Mouse (Mus musculus): ENCODE results near the gene Cdkn1b. TPM values are rescaled to one million over a fixed set of nuclear protein-coding genes. Genes with fewer than 3 reads are reported as not detected.

Gene Cdkn1b
- total RNA-seq, 1 experiment from 2014 or later, result 98.0 TPM

DNA sequence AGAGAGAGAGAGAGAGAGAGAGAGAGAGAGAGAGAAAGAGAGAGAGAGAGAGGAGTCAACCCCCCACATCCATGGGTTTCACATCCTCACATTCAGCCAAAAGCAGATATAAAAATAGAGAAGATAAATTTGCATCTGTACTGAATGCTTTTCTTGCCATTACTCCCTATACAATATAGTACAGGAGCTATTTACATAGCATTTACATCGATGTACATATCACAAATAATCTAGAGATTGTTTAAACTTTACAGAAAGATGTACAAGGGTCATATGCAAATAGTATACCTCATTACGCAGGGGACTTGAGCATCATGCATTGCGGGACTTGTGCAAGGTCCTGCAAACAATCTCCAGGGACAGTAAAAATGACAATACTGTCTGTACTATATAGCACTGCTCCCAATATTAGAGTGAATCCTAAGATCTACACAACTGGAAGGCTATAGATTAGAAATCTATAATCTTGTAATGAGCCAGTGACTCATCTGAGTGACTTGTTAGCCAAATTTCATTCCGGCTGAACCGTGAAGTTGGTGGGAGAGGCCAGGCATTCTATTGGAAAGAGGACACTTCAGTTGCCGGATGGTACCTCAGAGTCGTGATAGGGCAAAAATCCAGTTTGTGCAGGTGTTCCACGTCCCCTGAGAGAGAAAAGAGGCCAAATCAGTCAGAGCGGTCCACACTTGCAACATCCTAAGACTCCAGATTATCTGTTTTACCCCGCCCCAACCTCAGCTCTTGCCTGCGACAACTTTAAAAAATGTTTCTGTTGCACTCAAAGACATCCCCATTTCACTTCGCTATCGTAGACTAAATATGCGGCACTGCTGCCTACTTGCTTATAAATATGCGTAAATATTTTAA is 23.4 kb upstream of the Cdkn1b start:
- no peak for ATAC-seq (replicated peaks in 1 of 2; ENCODE audit: insufficient read depth in 1 of 2, low FRiP score in 2 of 2, low TSS enrichment in 1 of 2, low read depth in 1 of 2, poor library complexity in 2 of 2, severe bottlenecking in 2 of 2)

DNA sequence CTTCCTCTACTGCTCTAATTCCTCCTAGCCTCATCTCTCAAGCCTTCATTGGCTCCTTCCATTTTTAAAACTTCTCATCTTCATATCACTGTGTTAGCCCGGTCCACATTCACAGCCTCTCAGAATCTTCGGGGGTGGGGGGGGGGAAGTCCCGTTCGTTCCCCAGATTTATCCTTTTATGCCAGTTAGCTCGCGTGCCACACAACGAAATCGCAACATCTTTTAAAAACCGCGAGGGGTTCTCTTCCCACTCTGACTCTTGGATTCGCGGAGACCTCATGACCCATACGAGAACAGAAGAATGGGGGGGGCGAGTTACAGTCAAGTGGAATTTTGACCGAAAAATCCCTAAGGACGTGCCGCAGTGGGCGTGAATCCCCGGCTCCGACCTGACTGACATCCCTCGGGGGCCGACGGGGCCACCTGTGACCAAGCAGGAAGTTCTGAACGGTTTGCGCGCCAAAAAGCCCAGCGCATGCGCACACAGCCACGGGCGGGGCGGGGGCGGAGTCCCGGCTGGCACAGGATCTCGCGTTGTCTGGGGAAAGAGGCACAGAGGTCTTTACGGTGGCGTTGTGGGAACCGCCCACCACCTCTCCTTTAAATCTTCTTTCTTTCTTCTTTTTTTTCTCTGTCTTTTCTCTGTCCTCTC is 22.6 kb upstream of the Cdkn1b start:
- peak; percentile 84 to 93 for ATAC-seq (replicated peaks in 1 of 2; ENCODE audit: insufficient read depth in 1 of 2, low FRiP score in 2 of 2, low TSS enrichment in 1 of 2, low read depth in 1 of 2, poor library complexity in 2 of 2, severe bottlenecking in 2 of 2)

DNA sequence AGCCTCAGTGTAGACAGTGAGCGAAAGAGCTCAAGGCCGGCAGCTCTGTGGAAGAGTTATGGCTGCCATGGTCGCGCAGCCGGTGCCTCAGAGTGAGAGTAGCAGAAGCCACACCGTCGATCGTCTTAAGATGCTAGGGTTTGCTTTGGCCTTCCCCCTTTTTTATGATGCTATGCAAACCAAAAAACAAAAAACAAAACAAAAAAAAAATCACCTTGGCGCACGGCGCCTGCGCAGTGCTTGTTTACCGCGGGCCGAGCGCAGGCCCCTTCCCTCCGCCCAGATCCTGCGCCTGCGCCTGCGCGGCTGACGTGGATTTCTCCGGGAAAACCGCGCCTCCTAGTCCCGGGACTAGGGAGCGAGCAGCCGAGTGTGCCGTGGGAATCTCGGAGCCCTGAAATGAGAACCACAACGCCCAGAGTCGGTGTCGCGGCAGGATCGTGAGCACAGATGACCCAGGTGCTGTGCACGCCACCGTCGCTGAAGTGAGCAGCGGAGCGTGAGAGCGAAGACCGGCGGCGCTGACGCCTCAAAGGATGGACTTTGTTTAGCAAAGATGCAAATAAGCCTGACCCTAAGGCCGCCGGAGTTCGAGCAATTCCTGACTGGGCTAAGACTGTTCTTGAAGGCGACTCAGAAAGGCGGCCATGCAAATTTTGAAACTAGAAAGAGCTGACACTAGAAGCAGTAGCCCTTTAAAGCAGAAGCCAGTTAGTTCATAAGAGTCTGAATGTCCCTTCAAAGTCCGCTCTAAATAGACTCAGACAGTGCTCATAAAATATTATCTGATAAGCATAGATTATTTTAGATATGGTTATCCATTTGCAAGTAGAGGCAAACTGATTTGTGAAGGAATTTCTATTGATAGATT is 21.9 kb upstream of the Cdkn1b start, which contains the start of gene Gpr19:
Gene Gpr19 (minus strand): TSS at position 484 of the 871 bp plus-strand sequence.
- peak; percentile 58 to 64 for ATAC-seq (replicated peaks in 1 of 2; ENCODE audit: insufficient read depth in 1 of 2, low FRiP score in 2 of 2, low TSS enrichment in 1 of 2, low read depth in 1 of 2, poor library complexity in 2 of 2, severe bottlenecking in 2 of 2)

DNA sequence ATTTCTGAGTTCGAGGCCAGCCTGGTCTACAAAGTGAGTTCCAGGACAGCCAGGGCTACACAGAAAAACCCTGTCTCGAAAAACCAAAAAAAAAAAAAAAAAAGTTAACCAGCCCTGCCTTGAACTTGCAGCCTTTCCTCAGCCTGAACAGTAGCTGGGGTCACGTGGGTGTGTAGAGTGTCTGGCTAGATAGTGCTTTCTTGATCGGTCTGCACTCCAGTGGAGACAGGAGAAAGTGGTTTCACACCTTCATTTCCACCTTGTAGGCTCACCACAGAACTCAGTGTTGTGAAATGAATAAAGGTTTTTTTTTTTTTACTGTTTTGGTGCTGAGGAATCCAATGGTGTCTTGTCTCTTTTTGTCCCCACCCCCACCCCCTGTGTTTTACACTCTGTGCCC is 16.8 kb upstream of the Cdkn1b start:
- no peak for ATAC-seq (replicated peaks in 1 of 2; ENCODE audit: insufficient read depth in 1 of 2, low FRiP score in 2 of 2, low TSS enrichment in 1 of 2, low read depth in 1 of 2, poor library complexity in 2 of 2, severe bottlenecking in 2 of 2)

DNA sequence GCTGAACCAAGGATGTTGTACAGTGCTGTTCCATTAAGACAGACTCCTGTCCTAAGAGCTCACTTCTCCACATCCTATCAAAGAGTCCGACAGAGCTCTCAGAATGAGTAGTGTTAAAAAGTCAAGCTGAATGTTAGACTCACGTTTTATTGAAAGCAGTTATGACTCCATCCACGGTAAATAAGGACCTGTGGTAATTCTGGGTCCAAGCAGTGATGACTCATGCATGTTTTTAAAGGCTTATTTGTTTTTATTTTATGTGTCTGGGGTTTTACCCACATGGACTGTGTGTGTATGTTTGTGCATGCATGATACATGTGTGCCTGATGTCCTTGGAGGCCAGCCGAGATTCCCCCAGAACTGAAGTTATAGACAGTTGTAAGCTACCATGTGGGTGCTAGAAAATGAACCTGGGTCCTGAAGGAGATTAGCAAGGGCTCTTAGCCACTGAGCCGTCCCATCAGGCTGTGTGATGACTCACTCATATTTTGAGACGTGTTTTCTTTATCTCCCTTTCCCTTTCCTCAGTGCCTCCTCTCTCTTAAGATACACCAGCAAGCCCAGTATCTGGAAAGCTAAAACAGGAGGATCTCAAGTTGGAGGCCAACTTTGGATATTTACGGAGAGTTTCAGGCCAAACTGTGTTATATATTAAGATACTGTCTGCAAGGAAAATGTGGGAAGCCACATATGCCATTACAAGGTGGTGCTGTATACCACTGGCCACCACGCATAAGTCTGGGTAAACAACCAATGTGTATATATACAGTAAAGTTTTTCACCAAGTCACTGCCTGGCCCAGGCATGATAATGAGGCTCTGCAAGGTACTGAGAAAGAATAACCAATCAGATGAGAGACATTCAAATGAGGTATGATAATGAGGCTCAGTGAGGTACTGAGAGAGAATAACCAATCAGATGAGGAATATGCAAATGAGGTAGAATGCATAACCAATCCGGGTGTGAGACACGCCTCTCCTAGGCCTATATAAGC is 16.0 kb upstream of the Cdkn1b start:
- no peak for ATAC-seq (replicated peaks in 1 of 2; ENCODE audit: insufficient read depth in 1 of 2, low FRiP score in 2 of 2, low TSS enrichment in 1 of 2, low read depth in 1 of 2, poor library complexity in 2 of 2, severe bottlenecking in 2 of 2)

DNA sequence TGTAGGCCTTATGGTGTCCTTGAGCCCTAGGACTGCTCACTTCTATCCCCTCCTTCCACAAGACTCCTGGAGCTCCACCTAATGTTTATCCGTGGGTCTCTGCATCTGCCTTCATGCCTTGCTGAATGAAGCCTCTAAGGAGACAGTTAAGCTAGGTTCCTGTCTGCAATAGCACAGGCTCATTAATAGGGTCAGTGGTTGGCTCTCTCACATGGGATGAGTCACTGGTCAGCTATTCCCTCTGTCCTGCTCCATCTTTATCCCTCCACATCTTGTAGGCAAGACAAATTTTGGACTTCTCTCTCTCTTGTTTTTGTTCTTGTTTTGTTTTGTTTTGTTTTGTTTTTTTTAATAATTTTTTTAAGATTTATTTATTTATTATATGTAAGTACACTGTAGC is 14.4 kb upstream of the Cdkn1b start:
- ATAC-seq (replicated peaks in 1 of 2; ENCODE audit: insufficient read depth in 1 of 2, low FRiP score in 2 of 2, low TSS enrichment in 1 of 2, low read depth in 1 of 2, poor library complexity in 2 of 2, severe bottlenecking in 2 of 2), result no peak

DNA sequence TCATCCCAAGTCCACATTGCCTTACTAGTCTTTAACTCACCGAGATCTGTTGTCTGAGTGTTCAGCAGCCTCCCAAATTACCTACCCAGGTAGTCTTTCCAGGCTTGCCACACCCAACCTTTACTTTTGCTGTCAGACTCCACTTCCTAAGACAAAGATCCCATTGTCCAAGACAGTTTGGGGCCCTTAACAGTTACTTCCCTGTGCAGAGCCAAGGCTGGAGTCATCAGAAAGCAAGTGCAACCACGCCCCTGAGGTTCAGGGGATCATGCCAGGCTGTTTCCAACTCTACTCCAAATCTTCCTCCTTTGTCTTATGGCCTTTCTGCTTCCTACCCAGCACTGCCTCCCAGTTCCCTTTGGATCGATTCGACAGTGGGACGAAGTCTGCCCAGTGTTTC is 5.7 kb upstream of the Cdkn1b start:
- no peak for ATAC-seq (replicated peaks in 1 of 2; ENCODE audit: insufficient read depth in 1 of 2, low FRiP score in 2 of 2, low TSS enrichment in 1 of 2, low read depth in 1 of 2, poor library complexity in 2 of 2, severe bottlenecking in 2 of 2)

DNA sequence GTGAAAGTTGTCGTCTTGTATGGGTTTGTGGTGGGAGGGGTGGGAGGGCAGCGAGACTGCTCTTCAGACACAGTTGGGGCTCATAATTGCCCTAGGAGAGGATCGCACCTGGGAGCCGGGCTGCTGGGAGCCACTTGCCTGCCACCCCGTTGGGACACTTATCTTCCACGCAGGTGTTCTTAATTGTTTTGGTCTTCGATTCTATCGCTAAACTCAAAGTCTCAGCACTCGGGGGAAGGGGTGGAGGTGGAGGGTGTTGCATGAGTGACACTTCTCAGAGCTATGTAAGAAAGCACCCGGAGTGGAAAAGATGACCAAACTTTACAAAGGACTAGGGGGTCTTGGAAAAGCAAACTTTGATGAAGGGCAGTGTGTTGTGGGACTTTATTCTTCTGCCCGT is 3.6 kb upstream of the Cdkn1b start:
- ATAC-seq (replicated peaks in 1 of 2; ENCODE audit: insufficient read depth in 1 of 2, low FRiP score in 2 of 2, low TSS enrichment in 1 of 2, low read depth in 1 of 2, poor library complexity in 2 of 2, severe bottlenecking in 2 of 2), result no peak

DNA sequence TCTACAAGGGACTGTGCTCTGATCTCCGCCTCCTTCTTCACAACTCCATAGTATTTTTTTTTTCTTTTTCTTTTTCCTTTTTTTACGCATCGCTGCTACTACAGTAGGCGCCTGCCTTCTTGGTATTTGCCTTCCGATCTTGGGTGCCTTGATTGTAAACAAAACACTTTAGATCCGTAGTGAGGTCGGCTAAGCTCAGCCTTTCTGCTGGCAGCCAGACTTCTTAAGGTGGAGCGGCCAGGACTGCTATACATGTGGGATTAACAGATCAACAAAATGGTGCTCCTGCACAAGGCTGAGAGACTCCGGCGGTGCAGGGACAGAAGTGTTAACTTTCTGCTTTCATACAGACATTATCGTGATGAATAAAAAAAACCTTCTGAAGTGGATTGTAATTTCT is 3.1 kb upstream of the Cdkn1b start:
- 0 out of 4 replicates have a peak, but pooled peaks of 1 of the 2 experiments have one; percentile 23 for ATAC-seq (replicated peaks in 1 of 2; ENCODE audit: insufficient read depth in 1 of 2, low FRiP score in 2 of 2, low TSS enrichment in 1 of 2, low read depth in 1 of 2, poor library complexity in 2 of 2, severe bottlenecking in 2 of 2)

DNA sequence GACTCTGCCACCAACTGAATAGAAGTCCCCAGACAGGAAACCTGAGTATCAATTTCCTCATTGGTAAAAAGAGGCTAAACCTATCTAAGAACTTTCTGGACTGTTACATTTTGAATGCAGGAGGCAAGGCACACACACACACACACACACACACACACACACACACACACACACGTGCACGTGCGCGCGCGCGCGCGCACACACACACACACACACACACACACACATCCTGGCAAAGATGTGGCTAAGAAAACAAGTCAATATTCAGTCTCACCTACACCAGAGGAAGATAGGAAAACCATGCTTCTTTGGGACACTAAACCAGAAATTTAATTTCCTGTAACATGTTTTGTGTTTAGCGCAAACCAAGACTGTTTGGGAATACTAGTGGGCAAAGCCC is 1.4 kb upstream of the Cdkn1b start:
- ATAC-seq (replicated peaks in 1 of 2; ENCODE audit: insufficient read depth in 1 of 2, low FRiP score in 2 of 2, low TSS enrichment in 1 of 2, low read depth in 1 of 2, poor library complexity in 2 of 2, severe bottlenecking in 2 of 2), result no peak

DNA sequence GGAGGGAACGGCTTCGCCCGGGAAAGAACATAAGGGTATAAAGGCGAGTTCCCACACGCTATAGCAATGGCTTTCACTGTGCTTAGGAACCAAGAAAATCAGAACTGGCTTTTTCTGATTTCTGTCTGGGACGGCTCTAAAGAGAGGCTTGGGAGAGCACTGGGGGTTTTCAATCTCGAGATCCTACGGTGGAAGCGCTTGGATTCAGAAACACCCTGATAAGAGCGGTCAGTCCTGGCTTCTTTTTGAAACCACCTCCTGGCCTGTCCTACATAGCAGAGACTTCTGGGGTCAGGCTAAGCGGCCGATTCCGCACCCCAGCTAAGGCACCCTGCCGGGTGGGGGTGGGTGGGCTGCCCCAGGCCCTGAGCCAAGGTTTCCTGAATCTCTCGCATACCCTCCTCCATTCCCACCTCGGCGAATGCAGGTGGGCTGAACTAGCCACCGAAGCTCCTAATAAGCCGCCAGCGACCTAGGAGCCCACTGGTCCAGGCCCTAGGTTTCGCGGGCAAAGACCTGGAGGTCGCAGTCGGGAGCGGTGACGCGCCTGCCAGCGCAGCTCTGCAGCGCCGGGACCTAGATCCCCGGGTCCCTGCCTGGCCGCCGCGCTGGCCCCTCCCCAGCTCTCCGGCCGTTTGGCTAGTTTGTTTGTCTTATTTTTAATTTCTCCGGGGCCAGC is 551 bp upstream of the Cdkn1b start:
- peak in 1 of 2 experiments; percentile 4; a peak in 1 of 4 replicates for ATAC-seq (replicated peaks in 1 of 2; ENCODE audit: insufficient read depth in 1 of 2, low FRiP score in 2 of 2, low TSS enrichment in 1 of 2, low read depth in 1 of 2, poor library complexity in 2 of 2, severe bottlenecking in 2 of 2)

DNA sequence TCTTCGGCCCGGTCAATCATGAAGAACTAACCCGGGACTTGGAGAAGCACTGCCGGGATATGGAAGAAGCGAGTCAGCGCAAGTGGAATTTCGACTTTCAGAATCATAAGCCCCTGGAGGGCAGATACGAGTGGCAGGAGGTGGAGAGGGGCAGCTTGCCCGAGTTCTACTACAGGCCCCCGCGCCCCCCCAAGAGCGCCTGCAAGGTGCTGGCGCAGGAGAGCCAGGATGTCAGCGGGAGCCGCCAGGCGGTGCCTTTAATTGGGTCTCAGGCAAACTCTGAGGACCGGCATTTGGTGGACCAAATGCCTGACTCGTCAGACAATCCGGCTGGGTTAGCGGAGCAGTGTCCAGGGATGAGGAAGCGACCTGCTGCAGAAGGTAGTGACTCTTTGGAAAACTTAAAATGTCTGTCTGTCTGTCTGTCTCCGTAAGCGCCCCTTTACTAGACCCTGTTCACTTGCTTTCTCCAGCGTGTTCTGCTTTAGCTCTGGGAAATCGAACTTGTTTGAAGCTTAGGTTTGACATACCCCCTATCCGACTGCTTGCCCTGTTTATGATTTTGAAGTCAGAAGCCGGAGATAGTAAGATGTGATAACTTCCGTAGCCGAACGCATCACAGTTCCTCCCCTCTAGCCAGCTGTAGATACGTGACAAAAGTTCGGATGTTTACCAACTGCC is 953 bp downstream of the Cdkn1b start:
- no peak for ATAC-seq (replicated peaks in 1 of 2; ENCODE audit: insufficient read depth in 1 of 2, low FRiP score in 2 of 2, low TSS enrichment in 1 of 2, low read depth in 1 of 2, poor library complexity in 2 of 2, severe bottlenecking in 2 of 2)

DNA sequence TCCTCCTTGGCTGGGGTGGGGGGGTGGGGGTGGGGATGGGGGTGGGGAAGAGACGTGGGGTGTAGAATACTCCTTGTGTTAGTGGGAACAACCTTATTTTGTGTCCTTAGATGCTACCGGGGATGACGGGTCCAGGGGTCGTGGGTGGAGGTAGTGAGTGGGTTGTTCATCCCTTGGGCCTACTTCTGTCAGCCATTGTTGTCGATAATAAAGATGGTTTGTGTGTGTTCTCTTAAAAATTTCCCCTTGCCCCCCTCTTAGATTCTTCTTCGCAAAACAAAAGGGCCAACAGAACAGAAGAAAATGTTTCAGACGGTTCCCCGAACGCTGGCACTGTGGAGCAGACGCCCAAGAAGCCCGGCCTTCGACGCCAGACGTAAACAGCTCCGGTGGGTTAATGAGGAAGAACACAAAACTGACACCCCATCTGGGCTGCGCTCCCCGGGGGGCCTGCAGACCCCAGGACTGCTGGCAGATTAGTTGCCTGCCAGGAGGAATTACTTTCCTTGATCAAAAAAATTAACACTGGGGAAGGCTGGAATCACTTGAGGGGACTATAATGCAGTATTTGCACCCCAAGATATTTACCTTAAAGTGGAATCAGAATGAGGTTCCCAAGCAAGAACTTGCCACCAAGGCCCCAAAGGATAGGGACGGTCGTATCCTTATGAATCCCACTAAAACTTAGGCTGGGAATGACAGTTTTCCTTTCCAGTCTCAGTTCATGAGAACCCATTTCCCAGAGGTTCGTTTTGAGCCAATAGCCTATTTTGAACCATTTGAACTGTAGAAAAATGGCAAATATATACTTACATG is 1.7 kb downstream of the Cdkn1b start:
- no peak for ATAC-seq (replicated peaks in 1 of 2; ENCODE audit: insufficient read depth in 1 of 2, low FRiP score in 2 of 2, low TSS enrichment in 1 of 2, low read depth in 1 of 2, poor library complexity in 2 of 2, severe bottlenecking in 2 of 2)

DNA sequence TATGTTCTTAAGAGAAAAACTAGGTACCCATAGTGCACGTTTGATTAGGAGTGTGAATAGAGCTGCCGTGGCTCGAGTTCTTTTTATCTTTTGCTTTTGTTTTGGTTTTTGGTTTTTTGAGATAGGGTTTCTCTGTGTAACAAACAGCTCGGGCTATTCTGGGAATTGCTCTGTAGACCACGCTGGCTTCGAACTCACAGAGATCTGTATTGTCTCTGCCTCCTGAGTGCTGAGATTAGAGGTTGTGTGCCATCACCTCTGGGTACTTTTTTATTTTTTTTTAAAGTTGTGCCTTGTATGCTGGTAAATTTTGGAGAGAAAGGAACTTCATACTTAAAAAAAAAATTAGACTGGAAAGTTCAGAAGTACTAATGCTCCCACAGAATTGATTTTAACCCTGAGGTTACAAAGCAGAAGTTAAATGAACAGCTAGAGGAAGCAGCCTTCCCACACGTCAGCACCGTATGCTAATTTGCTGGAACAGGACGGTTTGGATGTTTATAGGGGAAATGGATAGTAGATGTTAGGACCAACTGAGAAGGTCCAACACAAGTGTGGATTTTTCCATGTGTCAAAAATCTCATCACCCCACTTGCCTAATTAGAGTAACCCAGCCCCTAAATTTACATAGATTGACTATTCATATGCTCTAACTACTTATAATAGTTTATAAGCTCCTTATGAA is 2.5 kb downstream of the Cdkn1b start:
- peak in 1 of 2 experiments; percentile 22; a peak in 1 of 4 replicates for ATAC-seq (replicated peaks in 1 of 2; ENCODE audit: insufficient read depth in 1 of 2, low FRiP score in 2 of 2, low TSS enrichment in 1 of 2, low read depth in 1 of 2, poor library complexity in 2 of 2, severe bottlenecking in 2 of 2)

All from hematopoietic stem cell, adult 5-6 weeks (primary cell).